Mouse (Mus musculus) MEL (cell line): ENCODE measurements around the gene Gm17720. TPM values are rescaled to one million over a fixed set of nuclear protein-coding genes. Genes with fewer than 3 reads are reported as not detected.
A peak's percentile ranks its signal among the peaks of the same experiment; 100 is the strongest.

Source experiments
- DNase-seq: peaks from one replicate; pipeline ENCODE4 v3.0.0; 2011; ENCODE audit warnings: low read depth, low spot score
- H3K27ac ChIP-seq: 2 replicates; pipeline ENCODE4 v1.5.1; 2012; ENCODE audit warnings: low read depth, mild to moderate bottlenecking, control low read depth, low read length, moderate library complexity; ENCODE audit not compliant: control insufficient read depth
- H3K27me3 ChIP-seq, 2 experiments: fragments of 150-350 bp in 1 of 2; sonication (generic) in 1 of 2; 2 replicates each; pipeline ENCODE4 v1.6.1; 2012; ENCODE audit warnings: low read length in 2 of 2, mild to moderate bottlenecking in 2 of 2, improper control_type of control experiment in 1 of 2, moderate library complexity in 1 of 2; ENCODE audit not compliant: insufficient read depth in 2 of 2, control insufficient read depth in 1 of 2
- H3K36me3 ChIP-seq, 2 experiments: 2 replicates each; pipeline ENCODE4 v1.6.1; 2012 to 2014; ENCODE audit warnings: low read length in 2 of 2, improper control_type of control experiment in 1 of 2, inconsistent platforms in 1 of 2, mild to moderate bottlenecking in 1 of 2; ENCODE audit not compliant: insufficient read depth in 2 of 2, control insufficient read depth in 1 of 2
- H3K4me1 ChIP-seq, 2 experiments: fragments of 150-350 bp in 1 of 2; sonication (generic) in 1 of 2; 2 replicates each; pipeline ENCODE4 v1.6.1; 2012; ENCODE audit warnings: low read length in 2 of 2, improper control_type of control experiment in 1 of 2, mild to moderate bottlenecking in 1 of 2; ENCODE audit not compliant: insufficient read depth in 2 of 2, control insufficient read depth in 1 of 2
- H3K4me3 ChIP-seq, 2 experiments: fragments of 150-350 bp in 1 of 2; sonication (generic) in 1 of 2; 2 replicates each; pipeline ENCODE4 v1.5.1; 2012; ENCODE audit warnings: low read depth in 2 of 2, low read length in 2 of 2, mild to moderate bottlenecking in 2 of 2, moderate library complexity in 2 of 2, control low read depth in 1 of 2, improper control_type of control experiment in 1 of 2; ENCODE audit not compliant: control insufficient read depth in 1 of 2, insufficient read depth in 1 of 2
- H3K79me2 ChIP-seq: 2 replicates; pipeline ENCODE4 v1.6.1; 2012; ENCODE audit warnings: mild to moderate bottlenecking, low read length, moderate library complexity; ENCODE audit not compliant: control insufficient read depth, poor library complexity, insufficient read depth
- H3K9ac ChIP-seq: 2 replicates; pipeline ENCODE4 v1.6.1; 2012; ENCODE audit warnings: low read depth, mild to moderate bottlenecking, control low read depth, low read length, moderate library complexity; ENCODE audit not compliant: control insufficient read depth, poor library complexity, severe bottlenecking
- H3K9me3 ChIP-seq: fragments of 150-350 bp; sonication (generic); replicated peaks from 2 replicates; pipeline ENCODE4 v1.6.1; 2012; ENCODE audit warnings: mild to moderate bottlenecking, low read length, improper control_type of control experiment, moderate library complexity; ENCODE audit not compliant: insufficient read depth
- CTCF ChIP-seq, 3 experiments: IDR thresholded peaks in 2 of 3; conservative IDR thresholded peaks in 1 of 3; 2 replicates each; pipeline ENCODE4 v1.5.1; 2011 to 2012; ENCODE audit warnings: low read length in 3 of 3, low read depth in 2 of 3, mild to moderate bottlenecking in 2 of 3, improper control_type of control experiment in 1 of 3, inconsistent platforms in 1 of 3, mixed read lengths in 1 of 3, moderate library complexity in 1 of 3; ENCODE audit not compliant: control insufficient read depth in 1 of 3, insufficient read depth in 1 of 3, poor library complexity in 1 of 3, severe bottlenecking in 1 of 3
- ETS1 ChIP-seq: IDR thresholded peaks from 2 replicates; pipeline ENCODE4 v1.6.1; 2012; ENCODE audit warnings: low read depth, mild to moderate bottlenecking, inconsistent platforms, low read length, improper control_type of control experiment, moderate library complexity
- GABPA ChIP-seq: IDR thresholded peaks from 2 replicates; pipeline ENCODE4 v1.6.1; 2012; ENCODE audit warnings: low read depth, mild to moderate bottlenecking, inconsistent platforms, low read length, improper control_type of control experiment, moderate library complexity
- HCFC1 ChIP-seq: IDR thresholded peaks from 2 replicates; pipeline ENCODE4 v1.6.1; 2012; ENCODE audit warnings: low read depth, mild to moderate bottlenecking, inconsistent platforms, low read length, improper control_type of control experiment, moderate library complexity
- MAFK ChIP-seq: IDR thresholded peaks from 2 replicates; pipeline ENCODE4 v1.6.1; 2011; ENCODE audit warnings: low read depth, mild to moderate bottlenecking, low read length, improper control_type of control experiment, borderline replicate concordance
- MAX ChIP-seq: IDR thresholded peaks from 2 replicates; pipeline ENCODE4 v1.6.1; 2011; ENCODE audit warnings: low read length, improper control_type of control experiment
- MAZ ChIP-seq: IDR thresholded peaks from 2 replicates; pipeline ENCODE4 v1.6.1; 2012; ENCODE audit warnings: low read depth, mild to moderate bottlenecking, inconsistent platforms, low read length, improper control_type of control experiment
- MYC ChIP-seq: IDR thresholded peaks from 2 replicates; pipeline ENCODE4 v1.6.1; 2011; ENCODE audit warnings: low read depth, mild to moderate bottlenecking, low read length, improper control_type of control experiment, moderate library complexity
- POLR2A ChIP-seq, 2 experiments: IDR thresholded peaks; 2 replicates each; pipeline ENCODE4 v1.6.1; 2011 to 2012; ENCODE audit warnings: low read length in 2 of 2, mild to moderate bottlenecking in 2 of 2, control low read depth in 1 of 2, improper control_type of control experiment in 1 of 2, low read depth in 1 of 2, moderate library complexity in 1 of 2; ENCODE audit not compliant: control insufficient read depth in 1 of 2, insufficient read depth in 1 of 2, poor library complexity in 1 of 2
- POLR2AphosphoS2 ChIP-seq: IDR thresholded peaks from 2 replicates; pipeline ENCODE4 v1.6.1; 2011; ENCODE audit warnings: low read length, improper control_type of control experiment
- RAD21 ChIP-seq: IDR thresholded peaks from 2 replicates; pipeline ENCODE4 v1.6.1; 2011; ENCODE audit warnings: mild to moderate bottlenecking, low read depth, low read length, improper control_type of control experiment
- RCOR1 ChIP-seq: IDR thresholded peaks from 2 replicates; pipeline ENCODE4 v1.6.1; 2012; ENCODE audit warnings: low read depth, mild to moderate bottlenecking, inconsistent platforms, low read length, improper control_type of control experiment
- SMC3 ChIP-seq: IDR thresholded peaks from 2 replicates; pipeline ENCODE4 v1.6.1; 2011; ENCODE audit warnings: low read depth, low read length, improper control_type of control experiment
- TBP ChIP-seq: IDR thresholded peaks from 2 replicates; pipeline ENCODE4 v1.8.0; 2011; ENCODE audit warnings: low read depth, low read length, improper control_type of control experiment
- TCF12 ChIP-seq: IDR thresholded peaks from 2 replicates; pipeline ENCODE4 v1.6.1; 2014; ENCODE audit warnings: low read depth, mild to moderate bottlenecking, inconsistent platforms, low read length, improper control_type of control experiment, moderate library complexity
- UBTF ChIP-seq: IDR thresholded peaks from 2 replicates; pipeline ENCODE4 v1.6.1; 2012; ENCODE audit warnings: low read depth, mild to moderate bottlenecking, inconsistent platforms, low read length, improper control_type of control experiment, moderate library complexity, borderline replicate concordance; ENCODE audit not compliant: insufficient read depth
- USF1 ChIP-seq: IDR thresholded peaks from 2 replicates; pipeline ENCODE4 v1.6.1; 2014; ENCODE audit warnings: low read depth, mild to moderate bottlenecking, inconsistent platforms, low read length, improper control_type of control experiment, moderate library complexity
- ZC3H11A ChIP-seq: IDR thresholded peaks from 2 replicates; pipeline ENCODE4 v1.6.1; 2012; ENCODE audit warnings: low read depth, mild to moderate bottlenecking, inconsistent platforms, low read length, improper control_type of control experiment
- polyA plus RNA-seq, 2 experiments: library from polyadenylated mRNA; stranded (reverse) in 1 of 2; unstranded in 1 of 2; fragments of >175 nt in 1 of 2; fragments of >200 nt in 1 of 2; gene quantifications; 2 replicates each; pipeline versions ENCODE4 v1.2.1 to v1.2.4; 2012; ENCODE audit warnings: low replicate concordance in 2 of 2, low read depth in 1 of 2; ENCODE audit not compliant: insufficient read length in 2 of 2, insufficient read depth in 1 of 2, missing spikeins in 1 of 2
- total RNA-seq: library from RNA; depleted of rRNA; stranded (reverse); fragments of 300-350 nt; gene quantifications from 2 replicates; pipeline ENCODE4 v1.2.3, GENCODE M21; 2012; rRNA removed

The Gm17720 gene
- not detected in 2 replicates for total RNA-seq
- not detected for polyA plus RNA-seq

GRCm38 (mm10) chr8:110102653-110103052 is at the start of gene Gm17720:
Gm17720 (minus strand) TSS chr8:110102753.
- Histone ChIP-seq H3K4me3 (no peak within 1 kb of the TSS), H3K4me1 (no peaks in the 10 kb centered on the region), H3K27ac (no peak within 1 kb of the TSS), H3K9ac (no peak within 1 kb of the TSS), H3K36me3 (no peaks in the 10 kb centered on the region), H3K27me3 (no peaks in the 10 kb centered on the region), H3K9me3 (no peaks in the 10 kb centered on the region), H3K79me2 (no peaks in the 10 kb centered on the region)
- TF ChIP-seq MAZ (no peak), UBTF (no peak), MAFK (no peak), USF1 (no peak), TBP (no peak), ETS1 (no peak), MAX (no peak), GABPA (no peak), RCOR1 (no peak), POLR2A (IDR thresholded peaks at IDR 0.05; ENCODE audit: control insufficient read depth in 1 of 2, insufficient read depth in 1 of 2, low read depth in 1 of 2, low read length in 2 of 2, poor library complexity in 1 of 2) (no peak), ZC3H11A (no peak), RAD21 (no peak)
- DNase-seq = no peak

GRCm38 (mm10) chr8:110145538-110145937 is 43.0 kb upstream of the Gm17720 start:
- no peaks in the 10 kb centered on the region for H3K27me3 ChIP-seq
- DNase-seq = peak; percentile 70
- no peak overlapping the region for H3K9ac ChIP-seq
- no peak overlapping the region for H3K4me3 ChIP-seq
- no peaks in the 10 kb centered on the region for H3K36me3 ChIP-seq
- no peaks in the 10 kb centered on the region for H3K9me3 ChIP-seq
- no peak overlapping the region for H3K27ac ChIP-seq
- peak; percentile 71 to 78 (median 75) for TF ChIP-seq CTCF (IDR thresholded peaks at IDR 0.05 in 2 of 3, conservative IDR thresholded peaks at IDR 0.05 in 1 of 3; ENCODE audit: control insufficient read depth in 1 of 3, insufficient read depth in 1 of 3, low read depth in 2 of 3, low read length in 3 of 3, poor library complexity in 1 of 3, severe bottlenecking in 1 of 3)
- TF ChIP-seq RAD21 = peak; percentile 68
- TF ChIP-seq POLR2AphosphoS2 = no peak
- peak; percentile 30; the same call in 1 of the 2 replicates for TF ChIP-seq ZC3H11A
- TF ChIP-seq HCFC1 = no peak
- no peak for TF ChIP-seq MYC
- TF ChIP-seq TCF12 = 0 out of 2 replicates have a peak, but pooled peaks have one; percentile 16
- peak; percentile 73 for TF ChIP-seq SMC3
- H3K79me2 ChIP-seq = no peaks in the 10 kb centered on the region
- H3K4me1 ChIP-seq = no peaks in the 10 kb centered on the region
